Mouse (Mus musculus): Measurements from ENCODE around the gene Errfi1. TPM values are rescaled to one million over a fixed set of nuclear protein-coding genes. Genes with fewer than 3 reads are reported as not detected.

Errfi1 gene
- polyA plus RNA-seq, 1 experiment from 2014 or later, result 32.1 TPM

- H3K27ac ChIP-seq, result peak overlapping the region; percentile 94
- DNase-seq (ENCODE audit: low spot score), result no peak
- H3K4me3 ChIP-seq, result peak overlapping the region; percentile 75
- H3K36me3 ChIP-seq, result no peaks in the 10 kb centered on the region
- WGBS, result 25% methylated on average over 12 of the region's 12 CpGs
- H3K9me3 ChIP-seq, result no peaks in the 10 kb centered on the region
- no peaks in the 10 kb centered on the region for H3K27me3 ChIP-seq (ENCODE audit: insufficient read depth, poor library complexity, severe bottlenecking)
- H3K4me1 ChIP-seq (replicated peaks), result peaks cover 38% of the 10 kb centered on the region
These were observed 60.0 kb downstream of the Errfi1 start for GRCm38 (mm10) chr4:150913743-150914142.

- peak; percentile 96 for DNase-seq (ENCODE audit: low spot score)
- under 1% methylated on average over 48 of the region's 48 CpGs for WGBS
These were observed 60.6 kb downstream of the Errfi1 start, which contains the start of the genes Park7 and Tnfrsf9 for GRCm38 (mm10) chr4:150914290-150914733. Park7 (minus strand) TSS chr4:150914437. Tnfrsf9 (plus strand) TSS chr4:150914562.

GRCm38 (mm10) chr4:150915181-150915906 is 61.6 kb downstream of the Errfi1 start:
- no peak for DNase-seq (ENCODE audit: low spot score)
- WGBS, result 64% methylated on average over 10 of the region's 10 CpGs
- Histone ChIP-seq H3K27me3 (ENCODE audit: insufficient read depth, poor library complexity, severe bottlenecking) (no peaks in the 10 kb centered on the region), H3K36me3 (no peaks in the 10 kb centered on the region), H3K9me3 (no peaks in the 10 kb centered on the region), H3K27ac (peak overlapping the region; percentile 94), H3K4me3 (peak overlapping the region; percentile 75), H3K4me1 (replicated peaks) (peaks cover 25% of the 10 kb centered on the region)

More at GRCm38 (mm10) chr4:150914290-150914733, 60.6 kb downstream of the Errfi1 start, which contains the start of the genes Park7 and Tnfrsf9:
- H3K9me3 ChIP-seq, result no peaks in the 10 kb centered on the region
- no peaks in the 10 kb centered on the region for H3K36me3 ChIP-seq
- peak within 1 kb of the TSS; percentile 75 for H3K4me3 ChIP-seq
- H3K4me1 ChIP-seq (replicated peaks), result peaks cover 34% of the 10 kb centered on the region
- peak within 1 kb of the TSS; percentile 94 for H3K27ac ChIP-seq
- no peaks in the 10 kb centered on the region for H3K27me3 ChIP-seq (ENCODE audit: insufficient read depth, poor library complexity, severe bottlenecking)

- 75% methylated on average over 8 of the region's 8 CpGs for WGBS
- Histone ChIP-seq H3K4me1 (replicated peaks) (peaks cover 34% of the 10 kb centered on the region), H3K4me3 (no peak overlapping the region), H3K9me3 (no peaks in the 10 kb centered on the region), H3K36me3 (no peaks in the 10 kb centered on the region), H3K27me3 (ENCODE audit: insufficient read depth, poor library complexity, severe bottlenecking) (no peaks in the 10 kb centered on the region), H3K27ac (no peak overlapping the region)
- no peak for DNase-seq (ENCODE audit: low spot score)
These were observed 63.8 kb downstream of the Errfi1 start for GRCm38 (mm10) chr4:150917336-150918027.

Other genes with a start within 250 kb of the Errfi1 start
- gene Slc45a1, start 201.7 kb upstream of the Errfi1 start, polyA plus RNA-seq (2016; fragmentation: Nextera tagmentation; extraction: Ambion mirVana), result 2.9 and 8.4 TPM in 2 replicates
- 449 and 453 TPM in 2 replicates for gene Park7, start 60.5 kb downstream of the Errfi1 start, polyA plus RNA-seq (2016; fragmentation: Nextera tagmentation; extraction: Ambion mirVana)
- 0.17 and 0.57 TPM in 2 replicates for gene Tnfrsf9, start 60.6 kb downstream of the Errfi1 start, polyA plus RNA-seq (2016; fragmentation: Nextera tagmentation; extraction: Ambion mirVana)
- gene Uts2, start 143.2 kb downstream of the Errfi1 start, polyA plus RNA-seq (2016; fragmentation: Nextera tagmentation; extraction: Ambion mirVana), result not detected in 2 replicates
- gene Per3, start 190.7 kb downstream of the Errfi1 start, polyA plus RNA-seq (2016; fragmentation: Nextera tagmentation; extraction: Ambion mirVana), result 4.3 and 5.7 TPM in 2 replicates
- gene Vamp3, start 204.0 kb downstream of the Errfi1 start, polyA plus RNA-seq (2016; fragmentation: Nextera tagmentation; extraction: Ambion mirVana), result 105 and 123 TPM in 2 replicates
- not detected in 2 replicates for gene Gm13090, start 235.7 kb downstream of the Errfi1 start, polyA plus RNA-seq (2016; fragmentation: Nextera tagmentation; extraction: Ambion mirVana)